Mouse (Mus musculus) heart, adult 2 months (tissue): Measurements from ENCODE around the gene Clec1a.

Experiments used
- CTCF ChIP-seq: fragments of 200-600 bp; IDR thresholded peaks from 2 replicates; pipeline ENCODE4 v1.8.1; 2022; ENCODE audit warnings: antibody characterized with exemption, mild to moderate bottlenecking, moderate library complexity
- EP300 ChIP-seq: fragments of 200-500 bp; IDR thresholded peaks from 2 replicates; pipeline ENCODE4 v1.6.1; 2011; ENCODE audit warnings: low read depth, low read length, control low read depth; ENCODE audit not compliant: insufficient read depth
- POLR2A ChIP-seq: fragments of 200-500 bp; IDR thresholded peaks from 2 replicates; pipeline ENCODE4 v1.6.1; 2011; ENCODE audit warnings: mild to moderate bottlenecking, low read depth, low read length, control low read depth; ENCODE audit not compliant: insufficient read depth

GRCm38 (mm10) chr6:129402404-129402803 is 49.4 kb downstream of the Clec1a start:
- TF ChIP-seq CTCF: no peak
- TF ChIP-seq POLR2A: no peak
- no peak for TF ChIP-seq EP300
